Mouse (Mus musculus): ENCODE data around the gene Slc7a8. TPM values are rescaled to one million over a fixed set of nuclear protein-coding genes. Genes with fewer than 3 reads are reported as not detected.
"Not testable (repeated sequence)": the region's sequence is repeated elsewhere in the genome, so short reads cannot be mapped to it uniquely, and the experiment has no call there.

Slc7a8 gene
- total RNA-seq, 4 experiments from 2014 or later, result 11.3 to 17.4 (median 12.2) TPM

GRCm38 (mm10) chr14:54780836-54781609, 723 bp downstream of the Slc7a8 start:
- DNase-seq (ENCODE audit: low spot score in 2 of 2), result peak; percentile 58 to 62

- DNase-seq (ENCODE audit: low spot score in 2 of 2), result no peak
Measured at GRCm38 (mm10) chr14:54780084-54780483, 1.7 kb downstream of the Slc7a8 start.

GRCm38 (mm10) chr14:54777893-54778292, 3.9 kb downstream of the Slc7a8 start:
- DNase-seq (ENCODE audit: low spot score in 2 of 2), result no peak

GRCm38 (mm10) chr14:54776768-54777167, 5.0 kb downstream of the Slc7a8 start:
- DNase-seq (ENCODE audit: low spot score in 2 of 2), result no peak

GRCm38 (mm10) chr14:54775534-54776041, 6.2 kb downstream of the Slc7a8 start:
- DNase-seq (ENCODE audit: low spot score in 2 of 2), result no peak

- no peak for DNase-seq (ENCODE audit: low spot score in 2 of 2)
Measured at GRCm38 (mm10) chr14:54772333-54772856, 9.4 kb downstream of the Slc7a8 start.

- DNase-seq (ENCODE audit: low spot score in 2 of 2), result no peak
Measured at GRCm38 (mm10) chr14:54770373-54770772, 11.4 kb downstream of the Slc7a8 start.

GRCm38 (mm10) chr14:54769068-54769425, 12.7 kb downstream of the Slc7a8 start:
- DNase-seq (ENCODE audit: low spot score in 2 of 2), result no peak

- no peak for DNase-seq (ENCODE audit: low spot score in 2 of 2)
Measured at GRCm38 (mm10) chr14:54768314-54769067, 13.3 kb downstream of the Slc7a8 start.

GRCm38 (mm10) chr14:54766937-54767336, 14.8 kb downstream of the Slc7a8 start:
- not testable (repeated sequence) for DNase-seq (ENCODE audit: low spot score in 2 of 2)

- no peak for DNase-seq (ENCODE audit: low spot score in 2 of 2)
Measured at GRCm38 (mm10) chr14:54756382-54756781, 25.4 kb downstream of the Slc7a8 start.

GRCm38 (mm10) chr14:54754602-54755018, 27.1 kb downstream of the Slc7a8 start:
- no peak for DNase-seq (ENCODE audit: low spot score in 2 of 2)

GRCm38 (mm10) chr14:54753986-54754601, 27.7 kb downstream of the Slc7a8 start:
- DNase-seq (ENCODE audit: low spot score in 2 of 2), result no peak

GRCm38 (mm10) chr14:54752938-54753337, 28.8 kb downstream of the Slc7a8 start:
- no peak for DNase-seq (ENCODE audit: low spot score in 2 of 2)

- DNase-seq (ENCODE audit: low spot score in 2 of 2), result no peak
Measured at GRCm38 (mm10) chr14:54751768-54752167, 30.0 kb downstream of the Slc7a8 start.

GRCm38 (mm10) chr14:54749238-54749637, 32.5 kb downstream of the Slc7a8 start:
- DNase-seq (ENCODE audit: low spot score in 2 of 2), result peak; percentile 42 to 68

- peak; percentile 65 to 80 for DNase-seq (ENCODE audit: low spot score in 2 of 2)
Measured at GRCm38 (mm10) chr14:54747942-54748917, 33.5 kb downstream of the Slc7a8 start.

GRCm38 (mm10) chr14:54746038-54746437, 35.7 kb downstream of the Slc7a8 start:
- DNase-seq (ENCODE audit: low spot score in 2 of 2), result no peak

GRCm38 (mm10) chr14:54744473-54744872, 37.3 kb downstream of the Slc7a8 start:
- DNase-seq (ENCODE audit: low spot score in 2 of 2), result no peak

GRCm38 (mm10) chr14:54742375-54742774, 39.4 kb downstream of the Slc7a8 start:
- peak; percentile 70 to 80 for DNase-seq (ENCODE audit: low spot score in 2 of 2)
